Mouse (Mus musculus): ENCODE measurements at regions not wholly inside any gene's neighbourhood (a gene's known extent, or its start where the extent isn't known, plus 50 kb on each side); places are given as distances from the start of the nearest gene placed in this dataset.

DNA sequence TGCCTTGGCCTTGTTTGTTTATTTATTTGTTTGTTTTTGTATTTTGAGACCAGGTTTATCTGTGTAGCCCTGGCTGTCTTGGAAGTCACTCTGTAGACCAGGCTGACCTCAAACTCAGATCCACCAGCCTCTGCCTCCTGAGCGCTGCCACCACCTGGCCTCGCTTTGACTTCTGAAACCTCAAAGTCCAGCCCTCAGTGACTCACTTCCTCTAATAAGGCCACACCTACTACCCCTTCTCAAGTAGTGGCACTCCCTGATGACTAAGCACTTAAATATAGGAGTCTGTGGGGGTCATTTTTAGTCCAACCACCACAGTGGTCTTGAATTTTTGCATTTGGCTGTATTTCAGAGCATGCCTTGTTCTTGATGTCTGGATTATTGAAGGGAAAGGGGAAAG is 69.6 kb upstream of the Unc5b start:
- no peak for TF ChIP-seq CTCF (IDR thresholded peaks at IDR 0.05; ENCODE audit: extremely low read depth, insufficient read depth, low read length)
- no peak for TF ChIP-seq POLR2A (IDR thresholded peaks at IDR 0.05; ENCODE audit: extremely low read depth, insufficient read depth, low read length)
- Histone ChIP-seq H3K4me1 (ENCODE audit: control insufficient read depth, insufficient read depth, low read length) (no peaks in the 10 kb centered on the region), H3K27ac (ENCODE audit: insufficient read depth, low read length) (no peak overlapping the region), H3K4me3 (ENCODE audit: insufficient read depth, low read length) (no peak overlapping the region)

DNA sequence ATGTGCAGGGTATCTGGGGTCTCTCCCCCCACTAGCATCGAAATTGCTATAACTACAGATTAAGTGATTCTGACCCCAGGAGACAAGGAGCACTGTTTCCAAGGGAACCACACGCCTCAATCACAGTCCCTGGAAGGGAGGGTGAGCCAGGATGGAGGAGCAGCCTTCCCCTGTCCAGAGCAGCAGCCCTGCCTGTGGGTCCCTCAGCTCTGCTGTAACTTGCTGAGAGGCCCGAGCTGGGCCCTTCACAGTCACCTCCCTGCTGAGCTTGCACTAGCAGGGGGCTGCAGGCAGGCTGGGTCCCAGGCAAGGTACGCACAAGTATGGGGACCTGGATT is 62.4 kb upstream of the Unc5b start:
- Histone ChIP-seq H3K4me3 (ENCODE audit: insufficient read depth, low read length) (no peak overlapping the region), H3K4me1 (ENCODE audit: control insufficient read depth, insufficient read depth, low read length) (no peaks in the 10 kb centered on the region; the same call in 1 of the 2 replicates), H3K27ac (ENCODE audit: insufficient read depth, low read length) (no peak overlapping the region)
- no peak for TF ChIP-seq POLR2A (IDR thresholded peaks at IDR 0.05; ENCODE audit: extremely low read depth, insufficient read depth, low read length)
- TF ChIP-seq CTCF (IDR thresholded peaks at IDR 0.05; ENCODE audit: extremely low read depth, insufficient read depth, low read length), result no peak

DNA sequence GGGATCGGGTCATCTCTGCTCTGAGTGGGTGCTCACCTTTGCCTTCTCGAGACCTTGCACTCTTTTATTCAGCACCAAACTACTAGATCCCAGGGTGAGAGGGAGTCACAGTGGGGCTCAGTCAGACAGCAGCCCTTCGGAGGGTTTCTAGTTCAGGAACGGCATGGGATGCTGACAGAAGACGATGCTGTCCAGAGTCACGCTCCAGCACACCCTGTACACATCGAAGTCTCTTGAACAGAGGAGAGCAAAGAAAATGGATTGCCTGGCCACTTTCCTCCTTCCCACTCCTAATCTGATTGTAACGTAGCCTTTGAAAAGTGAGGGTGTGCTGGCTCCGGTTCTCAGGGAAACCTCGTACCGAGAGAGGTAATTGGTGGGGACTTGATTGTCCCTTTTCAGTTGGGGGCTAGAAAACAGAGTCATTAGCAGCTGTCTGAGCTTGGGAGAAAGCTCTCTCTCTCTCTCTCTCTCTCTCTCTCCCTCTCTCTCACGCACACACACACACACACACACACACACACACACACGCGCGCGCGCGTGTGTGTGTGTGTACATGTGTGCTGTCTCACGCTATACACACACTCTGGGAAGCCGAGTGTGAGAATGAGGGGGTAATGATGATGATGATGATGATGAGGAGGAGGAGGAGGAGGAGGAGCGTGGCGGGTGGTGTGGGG is 61.9 kb upstream of the Unc5b start:
- no peak overlapping the region for H3K4me3 ChIP-seq (ENCODE audit: insufficient read depth, low read length)
- H3K4me1 ChIP-seq (ENCODE audit: control insufficient read depth, insufficient read depth, low read length), result no peaks in the 10 kb centered on the region; the same call in 1 of the 2 replicates
- no peak overlapping the region for H3K27ac ChIP-seq (ENCODE audit: insufficient read depth, low read length)
- no peak for TF ChIP-seq CTCF (IDR thresholded peaks at IDR 0.05; ENCODE audit: extremely low read depth, insufficient read depth, low read length)
- TF ChIP-seq POLR2A (IDR thresholded peaks at IDR 0.05; ENCODE audit: extremely low read depth, insufficient read depth, low read length), result no peak

DNA sequence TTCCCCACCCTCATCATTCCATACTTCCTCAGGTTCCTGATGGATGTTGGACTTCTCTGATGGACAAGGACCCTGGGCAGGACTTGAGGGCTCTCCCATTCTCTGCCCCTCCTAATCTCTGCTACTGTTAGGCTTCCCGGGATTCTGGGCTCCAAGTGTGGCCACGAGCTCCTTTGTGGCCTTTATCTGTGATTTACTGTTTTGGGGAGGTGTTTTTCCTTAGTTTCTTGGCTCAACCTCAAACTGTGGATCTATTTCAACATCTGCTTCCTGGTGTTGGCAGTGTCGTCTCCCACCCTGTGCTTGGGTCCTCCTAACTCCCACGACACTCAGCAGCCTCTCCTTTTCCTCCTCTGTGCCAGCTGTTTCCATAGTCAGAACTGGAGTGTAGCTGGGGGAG is 61.3 kb upstream of the Unc5b start:
- no peaks in the 10 kb centered on the region; the same call in 1 of the 2 replicates for H3K4me1 ChIP-seq (ENCODE audit: control insufficient read depth, insufficient read depth, low read length)
- H3K4me3 ChIP-seq (ENCODE audit: insufficient read depth, low read length), result no peak overlapping the region
- TF ChIP-seq CTCF (IDR thresholded peaks at IDR 0.05; ENCODE audit: extremely low read depth, insufficient read depth, low read length), result no peak
- no peak for TF ChIP-seq POLR2A (IDR thresholded peaks at IDR 0.05; ENCODE audit: extremely low read depth, insufficient read depth, low read length)
- no peak overlapping the region for H3K27ac ChIP-seq (ENCODE audit: insufficient read depth, low read length)

DNA sequence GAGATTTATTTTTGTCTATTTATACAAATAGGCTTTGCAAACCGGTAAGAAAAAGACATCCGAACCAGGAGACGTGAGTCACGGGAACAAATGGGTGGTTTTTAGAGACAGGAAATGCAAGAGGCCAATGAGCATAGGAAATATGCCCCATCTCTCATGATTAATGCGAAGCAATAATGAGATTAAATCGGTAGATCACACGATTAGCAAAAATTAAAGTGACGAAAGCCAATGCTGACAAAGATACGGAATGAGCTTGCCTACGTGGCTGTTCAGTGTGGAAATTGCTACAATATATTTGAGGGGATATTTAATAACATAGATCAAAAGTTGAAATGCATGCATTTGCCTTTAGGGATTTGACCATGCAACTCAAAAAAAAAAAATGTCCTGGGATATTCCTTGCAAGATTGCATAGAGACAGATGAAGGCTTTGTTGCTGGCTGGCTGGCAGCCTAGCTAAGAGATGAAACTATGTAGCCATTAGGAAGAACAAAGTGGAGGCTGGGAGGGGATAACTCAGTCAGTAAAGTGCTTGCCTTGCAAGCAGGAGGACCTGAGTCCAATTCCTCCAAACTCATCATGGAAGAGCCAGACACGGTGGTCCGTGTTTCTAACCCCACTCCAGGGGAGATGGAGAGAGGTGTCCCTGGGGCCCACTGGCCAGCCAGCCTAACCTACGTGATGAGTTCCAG is 60.2 kb upstream of the Unc5b start:
- Histone ChIP-seq H3K4me1 (ENCODE audit: control insufficient read depth, insufficient read depth, low read length) (no peaks in the 10 kb centered on the region; the same call in 1 of the 2 replicates), H3K27ac (ENCODE audit: insufficient read depth, low read length) (no peak overlapping the region), H3K4me3 (ENCODE audit: insufficient read depth, low read length) (no peak overlapping the region)
- TF ChIP-seq POLR2A (IDR thresholded peaks at IDR 0.05; ENCODE audit: extremely low read depth, insufficient read depth, low read length) (no peak), CTCF (IDR thresholded peaks at IDR 0.05; ENCODE audit: extremely low read depth, insufficient read depth, low read length) (no peak)

DNA sequence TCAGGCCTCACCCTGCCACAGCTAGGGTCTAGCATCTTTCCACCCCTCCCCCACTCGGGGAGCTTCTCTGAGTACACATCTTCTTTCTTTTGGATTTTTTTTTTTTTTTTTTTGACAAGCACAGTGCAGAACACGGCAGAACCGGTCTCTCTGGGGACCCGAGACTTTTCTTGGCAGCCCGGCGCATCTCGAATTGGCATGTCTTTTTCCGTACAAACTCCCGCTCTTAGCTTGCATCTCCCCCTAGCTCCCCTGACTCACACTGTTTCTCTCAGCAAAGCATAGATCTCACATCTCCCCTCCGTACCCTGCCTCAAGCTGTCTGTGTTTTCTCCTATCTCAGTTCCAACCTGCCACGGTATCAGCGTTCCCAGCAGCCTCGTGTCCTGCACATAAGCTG is 58.4 kb upstream of the Unc5b start:
- Histone ChIP-seq H3K4me3 (ENCODE audit: insufficient read depth, low read length) (no peak overlapping the region), H3K4me1 (ENCODE audit: control insufficient read depth, insufficient read depth, low read length) (no peaks in the 10 kb centered on the region; the same call in 1 of the 2 replicates), H3K27ac (ENCODE audit: insufficient read depth, low read length) (no peak overlapping the region)
- no peak for TF ChIP-seq CTCF (IDR thresholded peaks at IDR 0.05; ENCODE audit: extremely low read depth, insufficient read depth, low read length)
- no peak for TF ChIP-seq POLR2A (IDR thresholded peaks at IDR 0.05; ENCODE audit: extremely low read depth, insufficient read depth, low read length)

DNA sequence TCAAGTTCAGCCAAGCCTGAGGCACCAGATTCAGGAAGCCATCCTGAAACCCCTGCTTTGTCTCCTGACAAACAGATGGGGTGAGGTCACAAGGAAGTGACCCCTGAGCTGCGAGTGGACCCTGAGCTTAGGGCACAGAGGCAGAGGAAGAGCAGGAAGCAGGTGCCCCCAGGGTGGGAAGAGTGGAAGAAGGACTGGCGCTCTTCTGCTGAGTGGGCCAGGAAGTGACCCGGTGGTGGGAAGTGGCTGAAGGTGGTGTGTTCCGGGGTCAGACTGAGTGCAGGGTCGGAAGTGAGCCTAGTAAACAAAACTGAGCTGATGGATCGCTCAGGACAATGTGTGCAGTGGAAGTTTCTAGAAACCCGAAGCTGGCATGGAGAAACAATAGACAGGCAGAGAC is 57.2 kb upstream of the Unc5b start:
- TF ChIP-seq POLR2A (IDR thresholded peaks at IDR 0.05; ENCODE audit: extremely low read depth, insufficient read depth, low read length) (no peak), CTCF (IDR thresholded peaks at IDR 0.05; ENCODE audit: extremely low read depth, insufficient read depth, low read length) (no peak)
- Histone ChIP-seq H3K4me3 (ENCODE audit: insufficient read depth, low read length) (no peak overlapping the region), H3K4me1 (ENCODE audit: control insufficient read depth, insufficient read depth, low read length) (no peaks in the 10 kb centered on the region; the same call in 1 of the 2 replicates), H3K27ac (ENCODE audit: insufficient read depth, low read length) (no peak overlapping the region)

DNA sequence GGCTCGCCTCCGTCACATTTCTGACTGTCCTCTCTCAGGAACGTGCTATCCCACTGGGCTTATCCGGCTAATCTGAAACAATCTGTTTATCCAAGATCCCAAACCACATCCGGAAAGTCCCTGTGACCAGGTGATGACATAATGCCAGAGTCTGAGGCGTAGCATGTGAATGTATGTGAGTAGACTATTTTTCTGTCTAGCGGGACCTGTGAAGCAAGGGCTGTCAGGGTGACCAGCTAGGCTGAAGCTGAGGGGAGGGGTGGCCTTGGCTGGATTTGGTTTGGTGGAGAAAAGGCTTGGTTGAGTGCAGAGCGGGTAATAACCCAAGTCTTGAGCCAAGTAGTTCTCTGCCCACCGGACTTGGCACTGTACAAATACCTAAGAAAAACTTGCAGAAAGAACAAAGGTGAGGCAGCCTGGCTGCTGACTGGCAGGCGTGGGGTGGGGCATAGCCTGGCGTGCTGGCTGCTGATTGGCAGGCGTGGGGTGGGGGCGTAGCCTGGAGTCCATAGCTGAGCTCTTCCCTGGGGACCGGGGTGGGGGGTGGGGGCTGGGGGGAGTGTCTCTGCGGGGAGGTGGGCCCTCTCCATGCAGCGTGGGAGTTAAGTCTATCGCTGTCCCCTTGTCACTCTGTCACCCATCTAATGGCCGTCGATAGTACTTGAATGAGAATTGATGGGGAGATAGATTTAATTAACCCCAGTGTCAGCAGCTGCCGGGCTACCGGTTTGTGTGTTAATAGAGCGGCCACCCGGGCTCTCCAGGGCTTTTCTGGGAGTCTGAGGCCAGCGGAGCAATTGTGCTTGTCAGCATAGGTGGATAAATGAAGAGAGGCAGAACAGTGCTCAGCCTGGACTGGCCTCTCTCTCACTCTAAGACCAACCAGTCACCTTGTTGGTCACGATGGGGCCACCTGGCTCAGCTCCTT is 54.2 kb upstream of the Unc5b start:
- Histone ChIP-seq H3K27ac (ENCODE audit: insufficient read depth, low read length) (no peak overlapping the region), H3K4me1 (ENCODE audit: control insufficient read depth, insufficient read depth, low read length) (no peaks in the 10 kb centered on the region), H3K4me3 (ENCODE audit: insufficient read depth, low read length) (no peak overlapping the region)
- TF ChIP-seq POLR2A (IDR thresholded peaks at IDR 0.05; ENCODE audit: extremely low read depth, insufficient read depth, low read length) (no peak), CTCF (IDR thresholded peaks at IDR 0.05; ENCODE audit: extremely low read depth, insufficient read depth, low read length) (no peak)

DNA sequence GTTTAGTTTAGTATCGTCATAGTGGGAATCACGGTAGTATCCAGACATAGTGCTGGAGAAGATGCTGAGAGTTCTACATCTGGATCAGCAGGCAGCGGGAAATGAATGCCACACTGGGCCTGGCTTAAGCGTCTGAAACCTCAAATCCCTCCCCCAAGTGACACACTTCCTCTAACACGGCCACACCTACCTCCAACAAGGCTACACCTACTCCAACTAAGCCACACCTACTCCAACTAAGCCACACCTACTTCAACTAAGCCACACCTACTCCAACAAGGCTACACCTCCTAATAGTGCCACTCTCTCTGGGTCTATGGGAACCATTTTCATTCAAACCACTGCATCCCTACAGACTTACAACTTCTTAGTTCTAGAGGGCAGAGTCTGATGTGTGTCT is 53.4 kb upstream of the Unc5b start:
- TF ChIP-seq POLR2A (IDR thresholded peaks at IDR 0.05; ENCODE audit: extremely low read depth, insufficient read depth, low read length) (no peak), CTCF (IDR thresholded peaks at IDR 0.05; ENCODE audit: extremely low read depth, insufficient read depth, low read length) (no peak)
- no peaks in the 10 kb centered on the region for H3K4me1 ChIP-seq (ENCODE audit: control insufficient read depth, insufficient read depth, low read length)
- H3K4me3 ChIP-seq (ENCODE audit: insufficient read depth, low read length), result no peak overlapping the region
- no peak overlapping the region for H3K27ac ChIP-seq (ENCODE audit: insufficient read depth, low read length)
